Mouse (Mus musculus) hindlimb bud, embryonic 11.5 days (tissue): Measurements from ENCODE around the gene Sec63.

Experiments
- DNase-seq: peaks from one replicate; pipeline ENCODE4 v3.0.0-alpha.2; 2012; ENCODE audit warnings: low read depth, low spot score; ENCODE audit errors: extremely low spot score

Gene Sec63

DNA sequence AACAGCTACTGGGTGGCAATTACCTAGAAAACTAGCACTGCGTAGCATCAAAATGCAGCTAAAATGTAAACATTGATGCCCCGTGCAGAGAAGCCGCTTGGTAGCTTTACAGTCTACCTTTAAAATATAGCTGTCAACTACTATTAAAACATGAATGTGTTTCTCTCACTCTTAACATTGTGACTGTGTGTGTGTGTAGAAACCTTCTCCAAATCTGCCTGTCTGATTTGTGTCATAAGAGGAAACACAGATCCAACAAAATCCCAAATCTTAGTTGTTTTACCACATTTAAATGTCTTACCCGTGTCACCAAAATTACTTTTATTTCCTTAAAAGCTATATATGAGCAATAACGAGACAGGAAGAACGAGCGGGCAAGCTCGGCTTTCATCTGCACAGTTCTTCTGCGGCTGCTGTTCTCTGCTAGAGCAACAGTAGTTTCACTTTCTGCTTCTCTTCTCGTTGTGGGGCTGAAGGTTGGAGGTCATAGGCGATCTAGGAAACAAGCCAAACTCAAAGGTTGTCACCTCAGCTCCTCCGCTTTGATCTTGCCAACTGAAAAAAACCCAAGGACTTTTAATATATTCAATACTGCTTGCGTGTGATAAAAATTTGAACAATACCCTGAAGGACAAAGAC is 100.9 kb downstream of the Sec63 start:
- DNase-seq, result no peak

DNA sequence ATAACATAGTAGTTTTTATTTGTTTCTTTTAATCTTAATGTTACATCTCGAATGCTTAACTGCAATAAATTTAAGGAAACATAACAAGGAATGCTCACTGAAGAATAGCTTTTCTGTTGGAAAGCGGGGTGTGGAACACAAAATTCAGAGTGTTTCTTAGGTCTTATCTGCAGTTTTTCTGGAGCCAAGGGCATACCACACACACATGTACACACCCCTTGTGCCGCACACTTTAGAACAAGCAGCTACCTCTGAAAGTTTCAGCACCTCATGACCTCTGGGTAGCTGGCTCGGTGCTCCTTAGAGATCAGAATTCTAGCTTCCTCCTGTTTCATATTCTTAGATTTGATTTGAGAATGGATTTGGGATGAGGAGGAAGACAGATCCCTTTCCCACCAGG is 101.5 kb downstream of the Sec63 start:
- DNase-seq, result no peak

DNA sequence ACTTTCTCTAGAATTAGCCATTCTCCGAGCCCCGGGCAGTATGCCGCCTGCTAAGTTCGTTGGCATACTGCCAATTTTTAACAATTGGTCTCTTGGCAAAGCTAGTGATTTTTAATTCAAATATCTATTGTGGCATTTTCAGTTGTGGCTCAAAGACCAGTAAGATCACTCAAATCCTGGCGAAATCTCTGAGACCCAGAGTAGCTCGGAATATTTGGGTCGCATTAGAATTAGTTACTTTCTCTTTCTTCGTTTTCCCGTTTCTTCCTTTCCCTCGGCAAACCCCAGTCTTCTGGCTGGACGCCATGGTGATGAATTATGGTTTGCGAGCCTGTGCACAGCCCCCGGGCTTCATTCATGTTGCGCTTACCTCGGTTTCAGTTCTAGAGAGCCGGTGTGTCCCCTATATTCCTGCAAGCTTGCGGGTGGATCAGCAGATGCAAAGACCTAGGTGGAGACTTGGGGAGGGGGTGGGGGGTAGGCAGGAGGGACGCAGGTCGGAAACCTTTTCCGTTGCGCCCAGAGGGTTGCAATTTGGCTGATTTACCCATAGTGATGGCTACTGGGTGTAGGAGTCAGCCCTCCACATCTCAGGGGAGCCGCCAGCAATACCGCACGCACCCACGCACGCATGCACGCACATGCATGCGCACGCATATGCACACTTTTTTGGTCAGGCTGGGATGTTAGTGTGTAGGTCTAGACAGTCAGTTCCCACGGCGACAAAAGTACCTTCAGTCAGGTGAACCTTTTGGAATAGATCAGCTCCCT is 102.5 kb downstream of the Sec63 start:
- DNase-seq, result no peak

DNA sequence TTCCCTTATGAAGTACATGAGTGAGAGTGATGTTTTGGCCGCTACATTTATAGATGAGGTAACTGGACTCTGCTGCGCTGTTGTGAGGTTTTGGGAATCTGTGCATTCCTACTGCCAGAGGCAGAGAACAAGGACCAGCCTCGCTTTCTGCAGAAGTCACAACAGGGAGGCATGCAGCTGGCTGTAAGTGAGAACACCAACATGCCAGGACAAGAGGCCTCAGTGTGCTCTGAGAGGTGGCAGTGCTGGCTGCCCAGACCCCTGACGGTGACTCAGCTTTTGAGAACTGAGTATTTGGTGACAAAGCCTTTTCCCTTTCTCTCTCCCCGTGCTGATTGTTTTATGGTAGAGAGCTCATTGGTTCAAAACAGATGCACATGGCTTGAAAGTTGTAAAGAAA is 103.4 kb downstream of the Sec63 start:
- DNase-seq, result no peak

DNA sequence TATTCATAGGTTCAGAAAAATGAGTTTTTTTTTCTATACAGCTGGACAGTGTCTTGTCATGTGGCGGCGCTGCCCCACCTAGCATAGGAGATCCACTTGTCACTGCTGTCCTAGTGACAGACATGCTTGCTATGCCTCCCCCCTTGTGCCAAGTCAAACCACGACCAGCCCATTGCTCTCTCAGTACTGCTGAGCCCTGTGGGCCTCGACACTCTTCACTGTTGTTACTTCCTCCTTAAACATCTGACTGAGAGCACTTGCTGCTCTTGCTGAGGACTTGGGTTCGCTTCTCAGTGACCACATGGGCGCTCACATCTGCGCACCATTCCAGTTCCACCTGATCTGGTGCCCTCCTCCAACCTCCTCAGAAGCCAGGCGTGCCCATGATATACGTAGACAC is 107.1 kb downstream of the Sec63 start:
- DNase-seq, result no peak

DNA sequence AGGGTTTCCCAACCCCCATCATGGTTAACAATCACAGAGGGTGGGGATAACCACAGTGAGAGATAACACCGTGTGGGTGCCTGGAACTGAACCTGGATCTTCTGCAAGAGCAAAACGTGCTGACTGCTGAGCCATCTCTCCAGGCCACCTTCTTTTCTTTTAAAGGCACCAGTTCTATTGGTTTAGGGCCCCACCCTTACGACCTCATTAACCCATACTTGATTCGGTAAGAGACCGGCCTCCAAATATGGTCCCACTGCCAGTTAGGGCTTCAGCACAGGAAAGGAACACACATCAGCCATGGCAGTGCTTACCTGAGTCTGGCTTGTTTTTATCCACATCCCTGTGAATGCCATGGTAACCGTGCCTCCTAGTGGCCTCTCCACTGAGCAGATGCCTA is 108.2 kb downstream of the Sec63 start:
- DNase-seq, result no peak

DNA sequence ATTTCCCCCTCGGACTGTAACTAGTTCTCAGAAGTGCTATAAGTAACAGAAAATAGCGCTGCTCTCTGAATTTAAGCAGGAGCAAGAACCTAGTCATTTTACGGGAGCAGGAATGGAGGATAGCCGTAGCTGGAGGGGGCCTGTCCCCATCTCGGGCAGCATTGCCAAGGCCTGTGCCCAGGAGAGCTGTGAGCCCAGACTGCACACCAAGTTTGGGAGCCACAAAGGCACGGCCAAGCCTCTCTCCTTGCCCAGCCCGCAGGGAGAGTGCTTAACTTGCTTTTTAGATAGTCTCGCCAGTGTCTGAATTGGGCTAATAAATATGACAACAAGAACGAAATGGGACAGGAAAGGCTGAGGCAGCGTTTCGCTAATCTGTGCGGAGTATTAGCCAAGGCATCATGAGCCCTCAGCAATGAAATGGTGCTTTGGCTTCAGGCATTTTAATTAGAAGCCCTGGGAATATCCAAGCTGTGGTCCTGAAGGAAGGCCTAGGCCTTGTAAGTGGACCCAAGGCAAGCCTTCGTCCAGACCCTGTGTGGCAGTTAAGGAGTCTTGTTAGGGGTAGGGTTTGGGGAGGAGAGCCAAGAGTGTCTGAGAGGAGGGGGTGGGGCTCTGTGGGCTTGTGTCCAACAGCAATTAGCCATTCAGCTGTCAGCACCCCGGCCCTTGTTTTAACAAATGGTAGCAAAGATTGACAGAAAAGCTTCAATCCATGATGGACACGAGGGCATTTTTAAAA is 111.1 kb downstream of the Sec63 start:
- DNase-seq, result no peak

DNA sequence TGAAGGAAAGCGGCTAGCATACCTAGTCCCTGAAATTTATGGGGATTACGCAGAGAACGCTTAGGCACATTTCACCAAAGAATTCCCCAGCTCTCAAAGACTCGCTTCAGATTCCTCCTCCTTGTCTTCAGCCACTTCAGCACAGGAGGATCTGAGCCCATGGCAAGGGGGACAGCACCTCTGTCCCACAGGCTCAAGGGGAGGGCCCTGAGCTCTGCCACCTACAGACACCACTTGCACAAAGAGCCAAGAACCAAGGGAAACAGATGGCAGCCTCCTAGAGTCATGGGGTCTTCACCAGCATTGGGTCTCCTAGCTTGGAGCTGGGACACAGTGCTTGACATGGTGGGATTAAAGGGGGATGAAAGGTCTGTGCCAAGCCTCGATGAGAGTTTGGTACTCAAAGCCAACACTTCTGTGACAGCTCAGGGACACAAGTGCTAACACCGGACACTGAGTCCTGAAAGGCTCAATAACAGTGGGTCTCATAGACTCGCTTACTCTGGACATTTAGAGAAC is 111.8 kb downstream of the Sec63 start:
- DNase-seq, result no peak

DNA sequence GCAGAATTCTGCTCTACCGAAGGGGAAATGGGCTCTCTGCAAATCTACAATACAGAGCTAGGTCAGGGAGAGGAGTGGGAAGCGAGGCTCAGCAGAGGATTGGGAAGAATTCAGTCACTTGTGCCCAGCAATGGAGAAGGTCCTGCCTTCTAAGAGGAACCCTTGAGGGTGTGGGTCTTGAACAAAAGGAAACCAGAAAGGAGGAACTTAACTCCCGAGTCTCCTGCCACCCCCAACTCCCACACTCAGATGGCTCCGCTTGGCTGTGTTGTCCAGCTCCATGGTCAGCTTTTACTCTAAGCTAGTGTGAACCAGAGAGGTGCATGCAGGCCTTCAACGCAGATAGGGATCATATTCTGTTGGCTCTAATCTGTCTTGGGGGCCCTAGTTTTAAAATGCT is 114.9 kb downstream of the Sec63 start:
- no peak for DNase-seq

DNA sequence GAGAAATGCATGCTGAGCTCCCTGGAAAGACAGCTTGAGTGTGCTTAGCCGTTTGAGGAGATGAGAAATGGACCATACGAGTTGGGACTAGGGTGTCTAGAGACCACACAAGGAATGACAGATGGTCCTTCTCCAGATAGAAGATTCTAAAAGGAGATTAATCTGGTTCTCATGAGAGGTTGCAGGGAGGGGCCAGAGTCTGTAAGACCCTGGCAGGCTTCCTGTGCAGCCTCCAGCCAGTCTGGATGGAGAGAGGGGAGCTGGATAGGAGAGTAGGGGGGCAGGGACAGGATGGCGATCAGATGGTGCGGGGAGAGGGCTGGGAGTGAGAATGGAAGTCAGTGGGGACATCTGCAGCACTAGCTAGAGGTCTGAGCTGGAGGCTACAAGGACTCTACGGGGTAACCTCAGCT is 118.0 kb downstream of the Sec63 start:
- no peak for DNase-seq

DNA sequence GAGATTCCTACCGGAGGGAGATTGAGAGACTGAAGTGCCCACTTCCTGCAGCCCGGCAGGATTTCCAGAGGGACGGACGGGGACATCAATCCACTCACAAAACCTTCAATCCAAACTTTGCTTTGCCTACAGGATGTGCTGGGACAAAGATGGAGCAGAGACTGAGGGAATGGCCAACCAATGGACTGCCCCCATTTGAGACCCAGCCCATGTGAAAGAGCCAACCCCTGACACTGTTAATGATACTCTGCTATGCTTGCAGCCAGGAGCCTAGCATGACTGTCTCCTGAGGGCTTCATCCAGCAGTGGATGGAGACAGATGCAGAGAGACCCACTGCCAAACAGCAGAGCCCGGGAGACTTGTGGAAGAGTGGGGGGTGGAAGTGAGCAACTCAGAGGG is 118.4 kb downstream of the Sec63 start:
- no peak for DNase-seq
